Mouse (Mus musculus): Measurements from ENCODE around the gene Miga1. TPM values are rescaled to one million over a fixed set of nuclear protein-coding genes. Genes with fewer than 3 reads are reported as not detected.

The Miga1 gene
- 7.1 and 9.1 TPM in 2 replicates for polyA plus RNA-seq (2016; fragmentation: Nextera tagmentation; extraction: Ambion mirVana)

GRCm38 (mm10) chr3:152339862-152340557, at the start of gene Miga1:
TSS of gene Miga1 (minus strand) at chr3:152340407.
- H3K9me3 ChIP-seq (replicated peaks), result no peaks in the 10 kb centered on the region
- 1% methylated on average over 54 of the region's 54 CpGs for WGBS (ENCODE audit: insufficient replicate concordance)
- H3K4me1 ChIP-seq, result peaks cover 29% of the 10 kb centered on the region
- ATAC-seq, result peak; percentile 82
- peak within 1 kb of the TSS; percentile 82 for H3K9ac ChIP-seq
- peak within 1 kb of the TSS; percentile 54; the same call in 1 of the 2 replicates for H3K27ac ChIP-seq
- H3K27me3 ChIP-seq (replicated peaks), result no peaks in the 10 kb centered on the region
- H3K4me3 ChIP-seq, result peak within 1 kb of the TSS; percentile 78
- peak within 1 kb of the TSS; percentile 77 for H3K4me2 ChIP-seq
- H3K36me3 ChIP-seq, result peaks cover 29% of the 10 kb centered on the region

- Histone ChIP-seq H3K4me2 (no peak overlapping the region), H3K4me3 (no peak overlapping the region), H3K9me3 (replicated peaks) (no peaks in the 10 kb centered on the region), H3K27me3 (replicated peaks) (no peaks in the 10 kb centered on the region), H3K27ac (no peak overlapping the region), H3K36me3 (peaks cover 83% of the 10 kb centered on the region), H3K9ac (no peak overlapping the region), H3K4me1 (no peaks in the 10 kb centered on the region)
- 65% methylated on average over 11 of the region's 11 CpGs for WGBS (ENCODE audit: insufficient replicate concordance)
- ATAC-seq, result no peak
These were observed 43.9 kb upstream of the Miga1 start for GRCm38 (mm10) chr3:152384106-152384505.

GRCm38 (mm10) chr3:152376063-152376462, 35.9 kb upstream of the Miga1 start:
- Histone ChIP-seq H3K27ac (no peak overlapping the region), H3K4me3 (no peak overlapping the region), H3K27me3 (replicated peaks) (no peaks in the 10 kb centered on the region), H3K9ac (no peak overlapping the region), H3K9me3 (replicated peaks) (no peaks in the 10 kb centered on the region), H3K4me1 (no peaks in the 10 kb centered on the region), H3K36me3 (peaks cover 92% of the 10 kb centered on the region), H3K4me2 (no peak overlapping the region)
- ATAC-seq, result no peak
- WGBS (ENCODE audit: insufficient replicate concordance), result 80% methylated on average over 4 of the region's 4 CpGs

GRCm38 (mm10) chr3:152364181-152364580, 24.0 kb upstream of the Miga1 start:
- ATAC-seq, result no peak
- no peak overlapping the region for H3K9ac ChIP-seq
- WGBS (ENCODE audit: insufficient replicate concordance), result 84% methylated on average over 2 of the region's 2 CpGs
- no peaks in the 10 kb centered on the region for H3K9me3 ChIP-seq (replicated peaks)
- no peak overlapping the region for H3K4me2 ChIP-seq
- H3K4me1 ChIP-seq, result peaks cover 11% of the 10 kb centered on the region
- peaks cover 97% of the 10 kb centered on the region for H3K36me3 ChIP-seq
- no peak overlapping the region for H3K4me3 ChIP-seq
- H3K27ac ChIP-seq, result no peak overlapping the region
- H3K27me3 ChIP-seq (replicated peaks), result no peaks in the 10 kb centered on the region

GRCm38 (mm10) chr3:152359151-152359550, 18.9 kb upstream of the Miga1 start:
- Histone ChIP-seq H3K9me3 (replicated peaks) (no peaks in the 10 kb centered on the region), H3K4me3 (no peak overlapping the region), H3K4me1 (peaks cover 26% of the 10 kb centered on the region), H3K27me3 (replicated peaks) (no peaks in the 10 kb centered on the region), H3K27ac (no peak overlapping the region), H3K36me3 (peaks cover 65% of the 10 kb centered on the region), H3K4me2 (no peak overlapping the region), H3K9ac (no peak overlapping the region)
- ATAC-seq, result no peak
- 82% methylated on average over 7 of the region's 7 CpGs for WGBS (ENCODE audit: insufficient replicate concordance)

GRCm38 (mm10) chr3:152356751-152357150, 16.5 kb upstream of the Miga1 start:
- H3K9me3 ChIP-seq (replicated peaks), result no peaks in the 10 kb centered on the region
- H3K4me1 ChIP-seq, result peaks cover 47% of the 10 kb centered on the region
- no peak overlapping the region for H3K27ac ChIP-seq
- H3K4me2 ChIP-seq, result no peak overlapping the region
- 89% methylated on average over 9 of the region's 9 CpGs for WGBS (ENCODE audit: insufficient replicate concordance)
- H3K9ac ChIP-seq, result no peak overlapping the region
- no peaks in the 10 kb centered on the region for H3K27me3 ChIP-seq (replicated peaks)
- ATAC-seq, result no peak
- H3K36me3 ChIP-seq, result peaks cover 51% of the 10 kb centered on the region
- H3K4me3 ChIP-seq, result no peak overlapping the region

GRCm38 (mm10) chr3:152355361-152355760, 15.2 kb upstream of the Miga1 start:
- Histone ChIP-seq H3K4me3 (no peak overlapping the region), H3K4me2 (peak overlapping the region; percentile 41), H3K27ac (peak overlapping the region; percentile 89), H3K27me3 (replicated peaks) (no peaks in the 10 kb centered on the region), H3K36me3 (peaks cover 37% of the 10 kb centered on the region), H3K9ac (peak overlapping the region; percentile 47; the same call in 1 of the 2 replicates), H3K4me1 (peaks cover 58% of the 10 kb centered on the region), H3K9me3 (replicated peaks) (no peaks in the 10 kb centered on the region)
- WGBS (ENCODE audit: insufficient replicate concordance), result 19% methylated on average over 5 of the region's 5 CpGs
- peak; percentile 94 for ATAC-seq

- Histone ChIP-seq H3K27me3 (replicated peaks) (no peaks in the 10 kb centered on the region), H3K4me3 (no peak overlapping the region), H3K36me3 (peaks cover 28% of the 10 kb centered on the region), H3K9ac (no peak overlapping the region), H3K4me1 (peaks cover 70% of the 10 kb centered on the region), H3K4me2 (no peak overlapping the region), H3K9me3 (replicated peaks) (no peaks in the 10 kb centered on the region), H3K27ac (no peak overlapping the region)
- 87% methylated on average over 10 of the region's 10 CpGs for WGBS (ENCODE audit: insufficient replicate concordance)
- no peak for ATAC-seq
These were observed 13.4 kb upstream of the Miga1 start for GRCm38 (mm10) chr3:152353434-152354177.

- Histone ChIP-seq H3K9ac (no peak overlapping the region), H3K36me3 (peaks cover 27% of the 10 kb centered on the region), H3K4me2 (no peak overlapping the region), H3K9me3 (replicated peaks) (no peaks in the 10 kb centered on the region), H3K4me3 (no peak overlapping the region), H3K27ac (no peak overlapping the region), H3K27me3 (replicated peaks) (no peaks in the 10 kb centered on the region), H3K4me1 (peaks cover 84% of the 10 kb centered on the region)
- WGBS (ENCODE audit: insufficient replicate concordance), result 72% methylated on average over 4 of the region's 4 CpGs
- ATAC-seq, result no peak
These were observed 12.1 kb upstream of the Miga1 start for GRCm38 (mm10) chr3:152352289-152352688.

- ATAC-seq, result no peak
- peaks cover 18% of the 10 kb centered on the region for H3K36me3 ChIP-seq
- H3K4me1 ChIP-seq, result peaks cover 79% of the 10 kb centered on the region
- H3K9me3 ChIP-seq (replicated peaks), result no peaks in the 10 kb centered on the region
- WGBS (ENCODE audit: insufficient replicate concordance), result 79% methylated on average over 5 of the region's 5 CpGs
- no peak overlapping the region for H3K27ac ChIP-seq
- no peak overlapping the region for H3K4me2 ChIP-seq
- no peak overlapping the region for H3K9ac ChIP-seq
- H3K27me3 ChIP-seq (replicated peaks), result no peaks in the 10 kb centered on the region
- no peak overlapping the region for H3K4me3 ChIP-seq
These were observed 10.8 kb upstream of the Miga1 start for GRCm38 (mm10) chr3:152350966-152351365.

GRCm38 (mm10) chr3:152350431-152350830, 10.2 kb upstream of the Miga1 start:
- Histone ChIP-seq H3K4me2 (no peak overlapping the region), H3K9me3 (replicated peaks) (no peaks in the 10 kb centered on the region), H3K27ac (0 out of 2 replicates have a peak overlapping the region, but pooled peaks have one; percentile 15), H3K9ac (no peak overlapping the region), H3K27me3 (replicated peaks) (no peaks in the 10 kb centered on the region), H3K4me3 (no peak overlapping the region), H3K4me1 (peaks cover 77% of the 10 kb centered on the region), H3K36me3 (peaks cover 18% of the 10 kb centered on the region)
- WGBS (ENCODE audit: insufficient replicate concordance), result 72% methylated on average over 3 of the region's 3 CpGs
- ATAC-seq, result no peak

Data from liver, embryonic 12.5 days (tissue).